Comparison of ENCODE assay signal across 27 mouse cellular contexts in the genomic region with DNA sequence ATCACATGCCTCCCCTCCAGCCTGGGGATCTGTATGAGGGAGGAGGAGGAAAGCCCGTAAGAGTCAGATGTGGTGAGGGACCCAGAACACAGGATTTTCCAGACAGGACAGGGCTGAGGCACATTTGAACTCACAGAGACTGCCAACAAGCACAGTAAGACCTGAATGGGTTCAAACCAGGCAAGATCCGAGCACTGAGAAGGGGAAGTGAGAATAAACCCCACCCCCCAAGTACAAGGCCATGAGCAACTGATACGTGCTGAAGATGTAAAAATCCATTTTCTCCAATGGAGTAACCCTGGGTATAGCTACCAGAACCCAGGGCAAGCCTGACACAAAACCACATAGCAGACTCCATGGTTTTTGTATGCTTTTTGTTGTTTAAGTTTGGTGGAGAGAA.
DNase-seq lines count a peak whose midpoint lies in the region; ATAC-seq lines count a peak whose summit lies in the region.
"Had no signal": no experiment of that assay in that cellular context is flagged by ENCODE, and none has a peak within 500 bp of the region (broad histone marks: within the 10 kb centered on the region; RNA-seq: fewer than 3 reads in every experiment).

No protein-coding gene starts in this region.

- no peak overlapping the region for H3K27ac ChIP-seq in hindbrain, embryonic 11.5 days (ENCODE audit: low read depth, low read length)
- H3K27ac ChIP-seq: embryonic facial prominence, embryonic 10.5 days; embryonic facial prominence, embryonic 13.5 days; forebrain, embryonic 12.5 days; forebrain, embryonic 15.5 days; heart, adult 2 months; heart, embryonic 10.5 days; heart, embryonic 13.5 days; hindbrain, embryonic 12.5 days; hindbrain, embryonic 15.5 days had no signal

- H3K36me3 ChIP-seq in splenic B cell, adult 2 months (ENCODE audit: control insufficient read depth, insufficient read depth, low read length, poor library complexity, severe bottlenecking) = no peaks in the 10 kb centered on the region
- no peaks in the 10 kb centered on the region for H3K36me3 ChIP-seq in hindbrain, embryonic 11.5 days (ENCODE audit: control insufficient read depth, insufficient read depth, low read length)
- H3K36me3 ChIP-seq: embryonic facial prominence, embryonic 10.5 days; embryonic facial prominence, embryonic 13.5 days; forebrain, embryonic 12.5 days; forebrain, embryonic 15.5 days; heart, embryonic 10.5 days; heart, embryonic 13.5 days; hindbrain, embryonic 12.5 days; hindbrain, embryonic 15.5 days had no signal

- peak; percentile 34 to 43 for DNase-seq in spleen, postnatal 36 days (ENCODE audit: low spot score in 2 of 2)
- no peak for DNase-seq in spleen, adult 12 weeks (ENCODE audit: low spot score)
- DNase-seq in splenic B cell, adult 2 months (ENCODE audit: low read depth, low spot score) = peak; percentile 51
- DNase-seq in adrenal gland, adult 8-10 months = no peak
- DNase-seq in hindbrain, embryonic 11.5 days (ENCODE audit: low spot score) = no peak
- DNase-seq: adrenal gland, postnatal 14 days; cerebellum, adult 11 months; cerebellum, adult 2 months; cerebellum, adult 9-11 months; cerebellum, postnatal 25 days; embryo, embryonic 11 days; gastrocnemius, postnatal 25 days; heart, adult 2 months; heart, postnatal 14 days; heart, postnatal 4 days had no signal

- no peak overlapping the region for H3K4me3 ChIP-seq in hindbrain, embryonic 11.5 days (ENCODE audit: low read depth, low read length)
- H3K4me3 ChIP-seq: embryonic facial prominence, embryonic 10.5 days; embryonic facial prominence, embryonic 13.5 days; erythroblast, embryonic 14.5 days; forebrain, embryonic 12.5 days; forebrain, embryonic 15.5 days; heart, adult 2 months; heart, embryonic 10.5 days; heart, embryonic 13.5 days; hindbrain, embryonic 12.5 days; hindbrain, embryonic 15.5 days had no signal

- H3K9ac ChIP-seq in hindbrain, embryonic 11.5 days (ENCODE audit: low read depth, low read length) = no peak overlapping the region
- H3K9ac ChIP-seq: embryonic facial prominence, embryonic 13.5 days; forebrain, embryonic 12.5 days; forebrain, embryonic 15.5 days; heart, embryonic 13.5 days; hindbrain, embryonic 12.5 days; hindbrain, embryonic 15.5 days had no signal

- no peak overlapping the region for H3K4me2 ChIP-seq in hindbrain, embryonic 11.5 days (replicated peaks; ENCODE audit: low read depth, low read length)
- H3K4me2 ChIP-seq: embryonic facial prominence, embryonic 13.5 days; forebrain, embryonic 12.5 days; forebrain, embryonic 15.5 days; heart, embryonic 13.5 days; hindbrain, embryonic 12.5 days; hindbrain, embryonic 15.5 days had no signal

- ATAC-seq in granulocyte monocyte progenitor cell, adult 5-6 weeks (replicated peaks; ENCODE audit: poor library complexity, severe bottlenecking) = peak; percentile 93
- no peak for ATAC-seq in hindbrain, embryonic 11.5 days (ENCODE audit: low FRiP score)
- ATAC-seq: CD4-positive, CD25-positive, alpha-beta regulatory T cell, adult 4 months; forebrain, embryonic 15.5 days; Patski had no signal

- 78% methylated on average over 3 of the region's 3 CpGs for WGBS in hindbrain, embryonic 11.5 days

- H3K27me3 ChIP-seq in splenic B cell, adult 2 months (ENCODE audit: control insufficient read depth, insufficient read depth, low read length, poor library complexity, severe bottlenecking) = no peaks in the 10 kb centered on the region
- no peaks in the 10 kb centered on the region for H3K27me3 ChIP-seq in hindbrain, embryonic 11.5 days (ENCODE audit: control insufficient read depth, insufficient read depth, low read length)
- H3K27me3 ChIP-seq: embryonic facial prominence, embryonic 13.5 days; forebrain, embryonic 12.5 days; forebrain, embryonic 15.5 days; heart, embryonic 13.5 days; hindbrain, embryonic 12.5 days; hindbrain, embryonic 15.5 days; Patski had no signal

- no peaks in the 10 kb centered on the region for H3K4me1 ChIP-seq in hindbrain, embryonic 11.5 days (replicated peaks; ENCODE audit: control insufficient read depth, insufficient read depth, low read length)
- H3K4me1 ChIP-seq: embryonic facial prominence, embryonic 10.5 days; embryonic facial prominence, embryonic 13.5 days; forebrain, embryonic 12.5 days; forebrain, embryonic 15.5 days; heart, embryonic 10.5 days; heart, embryonic 13.5 days; hindbrain, embryonic 12.5 days; hindbrain, embryonic 15.5 days had no signal

- H3K9me3 ChIP-seq in hindbrain, embryonic 11.5 days (ENCODE audit: control insufficient read depth, low read length) = no peaks in the 10 kb centered on the region
- H3K9me3 ChIP-seq: embryonic facial prominence, embryonic 10.5 days; embryonic facial prominence, embryonic 13.5 days; forebrain, embryonic 12.5 days; forebrain, embryonic 15.5 days; heart, embryonic 10.5 days; heart, embryonic 13.5 days; hindbrain, embryonic 12.5 days; hindbrain, embryonic 15.5 days had no signal

Comparison
In these comparisons a context has a peak if more than half of its experiments do, and no peak if none do; other contexts are left out.
1. DNase-seq: peak in spleen, postnatal 36 days (2 of 2) and splenic B cell, adult 2 months (single experiment); none in spleen, adult 12 weeks (single experiment), adrenal gland, adult 8-10 months (single experiment) and hindbrain, embryonic 11.5 days (single experiment).